Mouse (Mus musculus) layer of hippocampus, postnatal 10 days (tissue): ENCODE results near the gene Morc3. TPM values are rescaled to one million over a fixed set of nuclear protein-coding genes. Genes with fewer than 3 reads are reported as not detected.

Source experiments
- DNase-seq, 2 experiments: peaks; one replicate each; pipeline ENCODE4 v3.0.0; 2021; ENCODE audit warnings: low spot score in 2 of 2
- long read RNA-seq: library from polyadenylated mRNA; stranded (forward); transcript quantifications from one replicate; pipeline ENCODE4 v2.0.0, GENCODE M21; 2023
- total RNA-seq, 2 experiments: library from RNA; stranded (reverse); gene quantifications; 2 replicates each; pipeline ENCODE4 v1.2.3; 2021

Gene Morc3
- total RNA-seq = 10 to 100 TPM; 28.1 to 34.9 TPM
- long read RNA-seq, full-length matches to known transcripts = 10 of 13 reads
- long read RNA-seq, partial matches to known transcripts = 2 of 13 reads
- long read RNA-seq, other reads (novel, unspliced or antisense) = 1 of 13 reads

DNA sequence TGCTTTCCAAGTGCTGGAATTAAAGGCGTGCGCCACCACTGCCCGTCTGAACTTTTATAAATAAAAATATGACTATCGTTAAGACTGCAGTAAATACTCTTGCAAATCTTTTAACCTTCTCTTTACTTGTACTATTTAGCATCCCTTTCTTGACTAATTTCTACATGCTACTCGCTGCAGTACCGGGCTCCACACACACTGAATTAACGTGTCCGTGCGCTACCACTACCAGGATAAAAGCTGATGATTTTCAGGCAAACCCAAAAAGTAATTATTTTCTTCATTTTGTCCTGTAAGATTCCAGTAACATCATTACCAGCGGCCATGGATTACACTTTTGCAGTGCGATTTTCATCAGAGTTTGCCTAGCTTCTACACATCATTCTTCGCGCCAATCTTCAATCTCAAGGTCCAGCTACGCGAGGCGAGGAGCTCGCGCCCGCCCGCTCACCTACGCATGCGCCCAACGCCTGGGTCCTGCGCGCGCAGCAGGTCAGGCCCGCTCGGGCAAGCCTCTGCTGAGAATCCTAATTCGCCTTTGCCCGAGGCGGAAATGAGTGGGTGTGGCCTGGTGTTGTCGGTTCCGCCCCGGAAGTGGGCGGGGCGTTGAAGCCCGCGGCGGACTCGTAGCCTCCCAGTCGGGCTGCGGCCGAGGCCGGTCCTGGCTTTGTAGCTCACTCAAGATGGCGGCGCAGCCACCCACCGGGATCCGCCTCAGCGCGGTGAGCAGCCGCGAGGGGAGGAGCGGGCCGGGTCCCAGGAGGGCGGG is at the start of gene Morc3:
Gene Morc3, plus strand, starts transcription at position 495 of the 769 bp plus-strand sequence.
- peak; percentile 99 for DNase-seq

DNA sequence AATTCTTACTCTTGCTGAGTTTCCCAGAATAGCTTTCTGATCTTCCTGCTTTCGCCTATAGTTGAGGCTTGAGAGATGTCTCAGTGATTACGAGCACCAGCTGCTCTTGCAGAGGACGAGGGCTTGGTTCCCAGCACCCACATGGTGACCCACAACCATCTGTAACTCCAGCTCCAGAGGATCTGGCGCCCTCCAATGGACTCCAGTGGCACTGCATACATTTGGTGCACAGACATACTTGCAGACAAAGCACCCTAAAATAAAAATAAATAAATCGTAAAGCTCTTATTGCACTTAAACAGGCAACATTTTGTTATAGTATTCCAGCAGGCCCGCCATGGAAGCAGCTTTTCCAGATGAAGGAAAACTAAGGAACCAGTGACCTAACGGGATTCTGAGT is 47.7 kb upstream of the Morc3 start:
- DNase-seq = no peak

DNA sequence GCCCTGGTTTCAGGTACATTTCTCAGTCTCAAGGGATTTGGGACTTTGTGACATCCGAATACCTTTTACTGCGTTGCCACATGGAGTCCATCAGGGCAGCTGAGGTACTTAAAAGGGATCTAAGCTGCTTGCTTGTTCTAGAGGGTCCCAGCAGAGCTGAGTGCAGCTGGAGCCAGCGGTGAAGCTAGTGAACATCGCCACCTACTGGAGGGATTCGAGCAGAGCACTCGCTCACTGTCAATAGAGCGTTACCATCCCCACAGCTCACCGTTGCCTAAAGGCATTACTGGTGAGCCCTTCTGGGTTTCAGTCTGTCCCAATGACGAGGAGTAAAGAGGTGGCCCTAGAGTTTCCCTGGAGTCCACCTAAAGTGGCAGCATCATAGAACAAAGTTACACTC is 46.1 kb upstream of the Morc3 start:
- DNase-seq = peak; percentile 78 to 81

DNA sequence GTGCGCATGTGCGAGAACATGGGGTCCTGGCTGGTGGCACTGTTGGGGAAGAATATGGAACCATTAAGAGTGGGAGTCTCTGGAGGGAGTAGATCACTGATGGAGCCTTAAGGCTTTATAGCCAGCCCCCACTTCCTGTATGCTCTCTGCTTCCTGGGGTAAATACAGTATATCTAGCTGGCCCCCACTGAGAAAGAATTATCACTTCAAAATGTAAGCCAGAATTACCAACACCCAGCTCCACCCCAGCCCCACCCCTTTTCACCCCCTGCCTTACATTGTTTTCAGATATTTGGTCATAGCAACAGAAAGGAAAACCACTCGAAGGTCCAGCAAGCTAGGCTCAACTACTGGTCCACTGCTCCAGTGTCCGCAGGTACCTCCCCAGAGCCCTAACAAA is 43.5 kb upstream of the Morc3 start:
- DNase-seq = no peak

DNA sequence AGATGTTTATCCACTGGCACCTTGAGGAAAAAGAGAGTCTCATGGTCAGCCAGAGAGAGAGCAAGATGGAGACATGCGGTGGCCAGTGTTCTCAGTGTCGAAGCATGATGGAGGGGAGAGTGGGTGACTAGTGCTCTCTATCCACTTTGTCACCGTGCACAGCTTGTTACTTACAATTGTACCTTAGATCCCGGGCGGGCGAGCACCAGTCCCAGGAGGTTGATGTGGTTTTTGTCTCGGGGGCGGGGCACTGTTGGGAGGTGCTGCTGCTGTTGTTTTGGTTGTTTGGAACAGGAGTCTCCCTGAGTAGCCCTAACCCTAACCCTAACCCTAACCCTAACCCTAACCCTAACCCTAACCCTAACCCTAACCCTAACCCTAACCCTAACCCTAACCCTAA is 43.0 kb upstream of the Morc3 start:
- DNase-seq = no peak

DNA sequence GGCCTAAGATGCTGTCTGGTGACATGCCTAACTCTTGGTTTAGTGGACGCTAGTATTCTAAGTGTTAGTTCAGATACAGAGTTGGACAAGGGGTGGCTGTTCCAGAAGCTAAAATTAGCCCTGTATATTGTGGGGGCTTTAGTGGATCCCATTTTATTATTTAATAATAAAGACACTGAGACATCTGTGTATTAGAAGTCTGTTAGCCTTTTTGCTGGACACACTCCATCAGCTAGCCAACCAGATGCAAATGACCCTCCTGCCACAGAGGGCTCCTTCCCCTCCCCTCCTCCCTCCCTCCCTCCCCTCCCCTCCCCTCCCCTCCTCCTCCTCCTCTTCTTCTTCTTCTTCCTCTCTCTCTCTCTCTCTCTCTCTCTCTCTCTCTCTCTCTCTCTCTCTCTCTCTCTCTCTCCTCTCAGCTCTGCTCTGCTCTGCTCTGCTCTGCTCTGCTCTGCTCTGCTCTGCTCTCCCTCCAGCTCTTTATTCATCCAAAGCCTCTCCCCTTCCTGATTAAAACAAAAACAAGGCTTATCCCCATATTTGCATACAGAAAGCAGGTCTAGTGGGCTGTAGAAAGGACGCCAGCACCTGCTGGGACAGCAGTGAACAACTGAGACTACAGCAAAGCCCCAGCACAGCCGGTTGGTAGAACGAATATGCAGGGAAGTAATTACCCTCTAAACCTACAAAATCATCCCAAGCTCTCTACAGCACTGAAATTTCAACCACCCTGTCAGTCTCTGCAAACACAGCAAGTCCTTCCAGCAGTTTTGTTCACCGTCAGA is 41.8 kb upstream of the Morc3 start:
- DNase-seq = no peak

- no peak for DNase-seq
These were observed 38.8 kb upstream of the Morc3 start for GRCm38 (mm10) chr16:93792981-93793630.

GRCm38 (mm10) chr16:93794845-93795244 is 37.1 kb upstream of the Morc3 start:
- no peak for DNase-seq

DNA sequence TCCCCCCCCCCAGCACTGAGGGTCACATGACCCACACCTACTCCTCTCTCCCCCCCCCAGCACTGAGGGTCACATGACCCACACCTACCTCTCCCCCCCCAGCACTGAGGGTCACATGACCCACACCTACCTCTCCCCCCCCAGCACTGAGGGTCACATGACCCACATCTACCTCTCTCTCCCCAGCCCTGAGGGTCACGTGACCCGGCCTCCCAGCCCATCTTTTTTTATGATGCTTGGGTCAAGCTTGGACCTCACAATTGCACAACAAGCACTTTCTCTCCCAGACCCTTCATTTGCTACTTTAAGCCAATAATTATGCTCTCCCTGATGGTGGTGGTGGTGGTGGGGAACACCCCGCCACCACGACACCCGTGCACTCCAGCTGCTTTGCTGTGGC is 36.5 kb upstream of the Morc3 start:
- DNase-seq = no peak

- DNase-seq = peak in 1 of 2 experiments; percentile 33
These were observed 34.7 kb upstream of the Morc3 start for GRCm38 (mm10) chr16:93797021-93797840.

DNA sequence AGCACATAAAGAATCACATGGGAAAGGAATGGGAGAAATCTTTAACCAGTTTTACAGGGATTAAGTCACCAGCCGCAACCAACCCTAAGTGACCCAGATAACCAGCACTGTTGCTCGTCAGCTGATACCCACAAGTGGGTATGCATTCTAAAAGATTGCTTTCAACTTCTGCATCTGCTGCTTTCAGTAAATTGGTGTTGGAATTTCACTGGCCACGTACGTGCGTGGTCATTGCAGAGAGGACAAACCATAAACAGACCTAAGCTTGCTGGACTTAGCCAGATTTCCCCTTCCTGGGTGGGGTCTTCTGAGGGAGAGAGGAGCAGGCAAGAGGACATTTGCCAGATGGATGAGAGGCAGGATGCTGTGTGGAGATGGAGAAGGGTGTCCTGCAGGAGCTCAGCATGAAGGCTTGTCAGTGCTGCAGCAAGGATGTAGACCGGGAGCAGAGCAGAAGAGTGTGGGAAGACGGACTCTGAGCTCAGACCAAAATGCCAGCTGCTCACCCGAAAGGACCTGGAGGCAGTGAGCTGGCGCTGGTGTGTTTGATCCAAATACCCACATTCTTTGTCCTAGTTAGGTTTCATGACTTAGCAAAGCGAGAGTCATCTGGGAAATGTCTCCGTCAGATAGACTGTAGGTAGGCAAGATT is 34.0 kb upstream of the Morc3 start:
- DNase-seq = no peak

DNA sequence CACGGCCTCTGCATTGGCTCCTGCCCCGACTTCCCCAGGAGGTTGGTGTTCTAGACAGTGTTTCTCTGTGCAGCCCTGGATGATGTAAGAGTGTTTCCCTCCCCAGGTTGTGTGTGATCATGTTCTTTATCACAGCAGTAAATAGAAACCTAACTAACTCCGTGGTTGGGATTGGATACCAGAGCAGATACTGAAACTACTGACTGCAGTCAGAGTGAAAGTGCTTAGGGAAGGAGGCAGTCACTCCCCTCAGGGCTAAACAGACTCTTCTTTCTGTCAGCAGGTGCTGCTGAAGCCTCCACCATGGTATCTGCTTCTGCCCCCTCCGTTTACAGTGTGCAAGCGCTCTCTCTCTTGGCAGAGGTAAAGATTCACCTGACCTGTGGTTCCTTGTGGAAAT is 33.3 kb upstream of the Morc3 start:
- no peak for DNase-seq

DNA sequence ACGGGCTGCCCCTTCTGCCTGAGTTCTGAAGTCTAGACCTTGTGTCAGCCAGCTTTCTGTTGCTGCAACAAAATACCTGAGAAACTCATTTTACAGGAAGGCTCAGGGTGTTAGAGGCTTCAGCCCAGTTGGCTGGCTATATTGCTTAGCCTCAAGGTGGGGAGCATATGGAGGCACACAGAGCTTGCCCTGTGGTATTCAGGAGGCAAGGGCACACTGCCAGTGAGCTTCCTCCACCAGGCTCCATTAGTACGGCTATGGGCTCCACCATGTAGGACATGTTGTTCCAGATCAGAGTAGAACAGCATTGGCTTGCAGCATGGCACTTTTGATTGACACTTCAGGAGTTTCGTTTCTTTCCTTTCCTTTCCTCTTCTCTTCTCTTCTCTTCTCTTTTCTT is 32.9 kb upstream of the Morc3 start:
- DNase-seq = no peak

- DNase-seq = no peak
These were observed 32.0 kb upstream of the Morc3 start for GRCm38 (mm10) chr16:93799936-93800335.

DNA sequence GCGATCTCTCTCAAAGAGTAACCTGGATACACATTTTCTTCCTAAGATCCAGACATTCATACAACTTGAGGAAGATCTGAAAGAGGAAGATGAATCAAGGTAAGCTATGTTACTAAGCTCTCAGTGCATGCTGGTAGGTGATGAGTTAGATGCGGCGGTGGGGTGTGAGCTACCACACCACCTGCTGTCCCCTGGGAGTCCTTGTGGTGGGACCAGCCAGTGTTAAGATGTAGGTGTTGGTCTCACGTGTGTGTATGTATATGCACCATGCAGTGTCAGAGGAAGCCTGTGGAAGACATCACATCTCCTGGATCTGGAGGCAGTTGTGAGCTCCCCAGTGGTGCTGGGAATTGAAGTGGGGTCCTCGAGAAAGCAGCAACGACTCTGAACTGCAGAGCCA is 24.8 kb upstream of the Morc3 start:
- no peak for DNase-seq

- DNase-seq = peak; percentile 35 to 40
These were observed 23.9 kb upstream of the Morc3 start for GRCm38 (mm10) chr16:93807961-93808554.

DNA sequence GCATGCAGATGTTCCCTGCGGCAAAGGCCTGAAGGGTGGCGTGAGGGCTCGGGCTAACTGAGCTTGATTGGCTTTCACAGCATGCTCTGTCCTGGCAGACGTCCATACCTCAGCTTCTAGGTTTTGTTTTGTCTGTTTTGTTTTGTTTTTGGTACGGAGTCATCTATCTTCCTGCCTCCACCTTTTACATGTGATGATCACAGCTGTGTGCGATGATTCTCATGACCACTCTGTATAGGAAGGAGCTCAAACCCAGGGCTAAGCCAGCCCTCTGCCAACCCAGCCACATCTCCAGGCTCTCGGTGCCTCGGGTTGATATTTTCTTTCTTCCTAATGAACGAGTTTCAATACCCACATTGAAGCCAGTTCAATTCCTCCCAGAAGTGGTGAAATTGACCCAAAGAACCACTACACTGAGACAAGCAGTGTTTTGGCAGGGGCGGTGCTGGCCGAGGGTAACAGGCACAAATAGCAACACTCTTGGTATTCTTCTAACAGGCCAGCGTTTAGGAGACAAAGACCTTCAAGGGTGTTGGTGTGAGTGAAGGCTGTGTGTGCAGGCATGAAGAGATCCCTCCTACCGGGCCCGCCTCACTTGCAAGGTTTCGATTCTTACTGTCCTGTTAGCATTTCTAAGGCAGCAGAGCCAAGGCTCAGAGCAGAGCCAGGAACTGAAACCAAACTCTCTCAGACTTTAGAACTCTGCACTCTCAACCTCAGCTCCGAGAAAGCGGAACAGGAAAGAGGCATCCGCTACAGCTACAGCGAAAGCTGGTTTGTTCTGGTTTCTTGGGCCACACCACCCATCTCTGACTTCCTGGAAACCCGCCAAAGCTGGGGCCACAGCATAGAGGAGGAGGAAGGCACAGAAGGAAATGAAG is 15.8 kb upstream of the Morc3 start:
- DNase-seq = peak; percentile 35 to 56

DNA sequence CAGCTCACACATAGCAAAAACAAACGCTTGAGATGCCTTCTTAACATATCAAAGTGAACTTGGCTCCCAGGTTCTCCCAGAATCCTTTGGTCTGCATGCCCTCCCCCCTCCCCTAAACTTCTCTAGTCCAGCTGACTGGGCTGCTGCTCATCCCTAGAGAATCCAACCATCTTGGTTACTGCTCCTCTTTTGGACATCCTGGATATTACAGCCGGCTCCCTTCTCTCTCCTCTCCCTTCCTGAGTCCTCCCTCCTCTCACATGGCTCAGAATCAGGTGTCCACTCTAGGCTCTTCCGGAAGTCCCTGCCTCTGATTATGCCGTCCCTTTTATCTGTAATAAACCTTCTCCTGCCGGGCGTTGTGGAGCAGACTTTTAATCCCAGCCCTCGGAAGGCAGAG is 15.1 kb upstream of the Morc3 start:
- DNase-seq = no peak

DNA sequence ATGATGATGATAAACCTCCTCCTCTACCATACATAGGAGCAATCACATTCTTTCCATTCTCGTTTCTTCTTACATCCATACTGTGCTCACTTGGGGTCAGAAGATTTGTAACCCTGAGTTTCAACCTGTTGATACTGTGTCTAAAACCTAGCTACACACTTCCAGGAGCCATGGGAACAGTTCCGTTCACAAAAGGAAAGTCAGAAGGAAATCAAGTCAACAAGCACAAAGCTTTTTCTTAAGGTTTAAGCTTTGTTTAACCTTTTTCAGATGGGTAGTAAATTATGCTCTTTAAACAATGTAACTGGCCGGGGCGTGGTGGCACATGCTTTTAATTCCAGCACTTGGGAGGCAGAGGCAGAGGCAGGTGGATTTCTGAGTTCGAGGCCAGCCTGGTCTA is 14.6 kb upstream of the Morc3 start:
- DNase-seq = no peak
